Mouse (Mus musculus) fat pad, adult 2 months (tissue): ENCODE results near the gene Fam19a4.

Experiments used
- DNase-seq: peaks from one replicate; pipeline ENCODE4 v3.0.0-alpha.2; 2011; ENCODE audit warnings: low read depth, low spot score; ENCODE audit errors: extremely low read depth

Gene Fam19a4

GRCm38 (mm10) chr6:97060074-97060681 lies at the start of gene Fam19a4:
Gene Fam19a4 (minus strand): TSS chr6:97060413.
- no peak for DNase-seq

GRCm38 (mm10) chr6:97106777-97107176 lies 46.6 kb upstream of the Fam19a4 start:
- DNase-seq, result no peak

- DNase-seq, result no peak
Observed at GRCm38 (mm10) chr6:97106106-97106505, 45.9 kb upstream of the Fam19a4 start.

GRCm38 (mm10) chr6:97104264-97104852 lies 44.1 kb upstream of the Fam19a4 start:
- no peak for DNase-seq

GRCm38 (mm10) chr6:97101958-97102702 lies 41.9 kb upstream of the Fam19a4 start:
- DNase-seq, result no peak

- DNase-seq, result no peak
Observed at GRCm38 (mm10) chr6:97101190-97101957, 41.2 kb upstream of the Fam19a4 start.

GRCm38 (mm10) chr6:97082336-97082735 lies 22.1 kb upstream of the Fam19a4 start:
- no peak for DNase-seq

- DNase-seq, result no peak
Observed at GRCm38 (mm10) chr6:97080016-97080415, 19.8 kb upstream of the Fam19a4 start.

GRCm38 (mm10) chr6:97059599-97059998 lies 614 bp downstream of the Fam19a4 start:
- DNase-seq, result no peak

GRCm38 (mm10) chr6:97052196-97052770 lies 7.9 kb downstream of the Fam19a4 start:
- DNase-seq, result no peak

- DNase-seq, result no peak
Observed at GRCm38 (mm10) chr6:97048403-97048802, 11.8 kb downstream of the Fam19a4 start.

GRCm38 (mm10) chr6:97046541-97046940 lies 13.7 kb downstream of the Fam19a4 start:
- DNase-seq, result no peak

- no peak for DNase-seq
Observed at GRCm38 (mm10) chr6:97027110-97027677, 33.0 kb downstream of the Fam19a4 start.

GRCm38 (mm10) chr6:97019323-97019722 lies 40.9 kb downstream of the Fam19a4 start:
- no peak for DNase-seq

GRCm38 (mm10) chr6:97016711-97017110 lies 43.5 kb downstream of the Fam19a4 start:
- no peak for DNase-seq

- DNase-seq, result no peak
Observed at GRCm38 (mm10) chr6:97016018-97016417, 44.2 kb downstream of the Fam19a4 start.

- DNase-seq, result no peak
Observed at GRCm38 (mm10) chr6:97006513-97007094, 53.6 kb downstream of the Fam19a4 start.

- no peak for DNase-seq
Observed at GRCm38 (mm10) chr6:97005038-97005437, 55.2 kb downstream of the Fam19a4 start.

GRCm38 (mm10) chr6:96995556-96996159 lies 64.6 kb downstream of the Fam19a4 start:
- no peak for DNase-seq

- DNase-seq, result no peak
Observed at GRCm38 (mm10) chr6:96991741-96992140, 68.5 kb downstream of the Fam19a4 start.
